Mouse (Mus musculus): ENCODE measurements around the gene Cog4. TPM values are rescaled to one million over a fixed set of nuclear protein-coding genes. Genes with fewer than 3 reads are reported as not detected.
A peak's percentile ranks its signal among the peaks of the same experiment; 100 is the strongest.
"Not testable (repeated sequence)": the region's sequence is repeated elsewhere in the genome, so short reads cannot be mapped to it uniquely, and the experiment has no call there.

Gene Cog4
- total RNA-seq, 4 experiments from 2014 or later, result 50.8 to 64.2 (median 62.8) TPM

- DNase-seq (ENCODE audit: low spot score in 2 of 2), result no peak
Observed at GRCm38 (mm10) chr8:110889904-110890470, 43.6 kb downstream of the Cog4 start.

- no peak for DNase-seq (ENCODE audit: low spot score in 2 of 2)
Observed at GRCm38 (mm10) chr8:110892040-110892439, 45.6 kb downstream of the Cog4 start.

- DNase-seq (ENCODE audit: low spot score in 2 of 2), result no peak
Observed at GRCm38 (mm10) chr8:110892913-110893312, 46.5 kb downstream of the Cog4 start.

GRCm38 (mm10) chr8:110894851-110895250 lies 48.5 kb downstream of the Cog4 start:
- DNase-seq (ENCODE audit: low spot score in 2 of 2), result no peak

GRCm38 (mm10) chr8:110895254-110895653 lies 48.9 kb downstream of the Cog4 start:
- DNase-seq (ENCODE audit: low spot score in 2 of 2), result no peak

GRCm38 (mm10) chr8:110895812-110896211 lies 49.4 kb downstream of the Cog4 start:
- DNase-seq (ENCODE audit: low spot score in 2 of 2), result no peak

GRCm38 (mm10) chr8:110897495-110897894 lies 51.1 kb downstream of the Cog4 start:
- DNase-seq (ENCODE audit: low spot score in 2 of 2), result no peak

GRCm38 (mm10) chr8:110901056-110901455 lies 54.7 kb downstream of the Cog4 start:
- no peak for DNase-seq (ENCODE audit: low spot score in 2 of 2)

- DNase-seq (ENCODE audit: low spot score in 2 of 2), result peak; percentile 60 to 82
Observed at GRCm38 (mm10) chr8:110901839-110902578, 55.6 kb downstream of the Cog4 start, which contains the start of gene Fuk. Gene Fuk, minus strand, starts transcription at chr8:110902488.

- DNase-seq (ENCODE audit: low spot score in 2 of 2), result no peak
Observed at GRCm38 (mm10) chr8:110902579-110902965, 56.2 kb downstream of the Cog4 start.

- DNase-seq (ENCODE audit: low spot score in 2 of 2), result no peak
Observed at GRCm38 (mm10) chr8:110905404-110905803, 59.0 kb downstream of the Cog4 start.

- no peak for DNase-seq (ENCODE audit: low spot score in 2 of 2)
Observed at GRCm38 (mm10) chr8:110906682-110907081, 60.3 kb downstream of the Cog4 start.

- not testable (repeated sequence) for DNase-seq (ENCODE audit: low spot score in 2 of 2)
Observed at GRCm38 (mm10) chr8:110909850-110910249, 63.5 kb downstream of the Cog4 start.

- DNase-seq (ENCODE audit: low spot score in 2 of 2), result no peak
Observed at GRCm38 (mm10) chr8:110911576-110912570, 65.5 kb downstream of the Cog4 start.

- no peak for DNase-seq (ENCODE audit: low spot score in 2 of 2)
Observed at GRCm38 (mm10) chr8:110917415-110917814, 71.0 kb downstream of the Cog4 start.

GRCm38 (mm10) chr8:110918027-110918426 lies 71.6 kb downstream of the Cog4 start:
- no peak for DNase-seq (ENCODE audit: low spot score in 2 of 2)

- no peak for DNase-seq (ENCODE audit: low spot score in 2 of 2)
Observed at GRCm38 (mm10) chr8:110918460-110918859, 72.1 kb downstream of the Cog4 start.

- DNase-seq (ENCODE audit: low spot score in 2 of 2), result peak; percentile 91 to 95
Observed at GRCm38 (mm10) chr8:110919341-110920031, 73.1 kb downstream of the Cog4 start, which contains the start of gene St3gal2. Gene St3gal2, plus strand, starts transcription at chr8:110919922.

- peak in 1 of 2 experiments; percentile 45 for DNase-seq (ENCODE audit: low spot score in 2 of 2)
Observed at GRCm38 (mm10) chr8:110920032-110920772, 73.8 kb downstream of the Cog4 start.

GRCm38 (mm10) chr8:110920773-110921277 lies 74.4 kb downstream of the Cog4 start:
- no peak for DNase-seq (ENCODE audit: low spot score in 2 of 2)

All from layer of hippocampus, adult 8-10 months (tissue).